Mouse (Mus musculus): ENCODE measurements at regions not wholly inside any gene's neighbourhood (a gene's known extent, or its start where the extent isn't known, plus 50 kb on each side); places are given as distances from the start of the nearest gene placed in this dataset.

GRCm38 (mm10) chr13:73158016-73158415 lies 102.3 kb upstream of the Irx4 start:
- DNase-seq (ENCODE audit: low spot score in 2 of 2), result no peak

GRCm38 (mm10) chr13:73159454-73159853 lies 100.8 kb upstream of the Irx4 start:
- no peak for DNase-seq (ENCODE audit: low spot score in 2 of 2)

GRCm38 (mm10) chr13:73159865-73160264 lies 100.4 kb upstream of the Irx4 start:
- no peak for DNase-seq (ENCODE audit: low spot score in 2 of 2)

- DNase-seq (ENCODE audit: low spot score in 2 of 2), result peak; percentile 22 to 53
Observed at GRCm38 (mm10) chr13:73160289-73160688, 100.0 kb upstream of the Irx4 start.

- no peak for DNase-seq (ENCODE audit: low spot score in 2 of 2)
Observed at GRCm38 (mm10) chr13:73170301-73170700, 90.0 kb upstream of the Irx4 start.

- no peak for DNase-seq (ENCODE audit: low spot score in 2 of 2)
Observed at GRCm38 (mm10) chr13:73207931-73208448, 52.3 kb upstream of the Irx4 start.

Data from right cerebral cortex, postnatal 36 days (tissue).